Mouse (Mus musculus): Measurements from ENCODE around the gene Ddx54.

GRCm38 (mm10) chr5:120674229-120675145 is 61.9 kb downstream of the Ddx54 start:
- TF ChIP-seq CTCF (IDR thresholded peaks at IDR 0.05; ENCODE audit: low read depth), result no peak
- TF ChIP-seq EP300 (IDR thresholded peaks at IDR 0.05; ENCODE audit: low read depth), result no peak

All from liver, embryonic 14.5 days (tissue).